Mouse (Mus musculus): ENCODE measurements around the gene Samd4b.
A peak's percentile ranks its signal among the peaks of the same experiment; 100 is the strongest.

Gene Samd4b

DNA sequence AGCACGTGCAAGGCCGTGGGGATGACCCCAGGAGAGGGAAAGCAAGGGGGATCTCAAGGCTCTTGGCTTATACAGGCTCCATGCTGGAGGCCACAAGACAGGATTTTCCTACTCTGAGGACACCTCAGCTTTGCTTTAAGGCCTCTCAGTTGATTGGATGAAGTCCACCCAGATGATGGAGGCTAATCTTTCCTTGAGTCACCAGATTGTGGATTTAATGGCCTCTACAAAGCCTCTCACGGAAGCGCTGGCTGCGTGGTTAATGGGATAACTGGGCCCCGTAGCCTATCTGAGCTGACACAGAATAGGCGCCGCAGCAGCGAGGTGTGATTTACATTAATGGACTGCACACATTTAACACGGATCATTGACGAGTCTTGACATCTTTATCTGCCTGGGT lies 102.5 kb downstream of the Samd4b start:
- DNase-seq (ENCODE audit: low spot score): no peak

GRCm38 (mm10) chr7:28492310-28492709 lies 105.6 kb downstream of the Samd4b start:
- DNase-seq (ENCODE audit: low spot score): no peak

GRCm38 (mm10) chr7:28490903-28491302 lies 107.0 kb downstream of the Samd4b start:
- no peak for DNase-seq (ENCODE audit: low spot score)

DNA sequence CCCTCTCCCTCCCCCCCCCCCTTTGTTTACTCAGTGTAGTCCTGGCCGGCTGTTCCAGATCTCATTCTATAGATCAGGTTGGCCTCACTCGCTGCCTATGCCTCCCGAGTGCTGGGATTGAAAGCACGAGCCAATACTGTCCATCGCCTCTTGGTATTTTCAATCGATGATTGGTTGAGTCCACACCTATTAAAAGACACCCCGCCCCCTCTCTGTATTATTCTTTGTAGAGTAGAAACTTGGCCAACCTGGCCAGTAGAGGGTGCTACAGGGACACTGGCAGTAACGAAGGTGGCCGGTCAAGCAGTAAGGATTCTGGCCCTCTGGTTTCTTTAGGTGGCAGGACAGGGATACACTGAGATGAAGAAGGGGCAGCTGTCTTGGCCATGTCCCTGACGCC lies 107.5 kb downstream of the Samd4b start:
- DNase-seq (ENCODE audit: low spot score): peak; percentile 37

DNA sequence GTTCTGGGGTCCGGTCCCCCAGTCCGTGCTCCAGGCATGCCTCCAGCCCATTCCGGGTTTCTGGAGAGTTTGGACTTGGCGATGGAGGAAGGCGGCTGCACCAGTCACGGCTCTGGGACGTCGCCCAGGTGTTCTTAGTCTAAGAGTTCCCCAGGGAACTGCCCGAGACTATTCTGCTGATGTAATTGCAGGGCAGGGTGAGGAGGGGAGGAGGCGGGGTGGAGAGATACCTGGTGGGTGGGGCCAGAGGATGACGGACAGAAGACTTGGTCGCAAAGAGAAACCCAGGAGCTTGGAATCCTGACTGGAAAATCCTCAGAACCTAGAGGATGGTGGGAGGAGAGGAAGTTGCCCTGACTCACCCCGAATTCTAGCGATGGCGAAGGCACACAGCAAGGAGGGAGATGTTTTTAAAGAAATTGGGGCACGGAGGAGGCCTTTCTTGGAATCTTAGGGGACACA lies 109.9 kb downstream of the Samd4b start:
- no peak for DNase-seq (ENCODE audit: low spot score)

DNA sequence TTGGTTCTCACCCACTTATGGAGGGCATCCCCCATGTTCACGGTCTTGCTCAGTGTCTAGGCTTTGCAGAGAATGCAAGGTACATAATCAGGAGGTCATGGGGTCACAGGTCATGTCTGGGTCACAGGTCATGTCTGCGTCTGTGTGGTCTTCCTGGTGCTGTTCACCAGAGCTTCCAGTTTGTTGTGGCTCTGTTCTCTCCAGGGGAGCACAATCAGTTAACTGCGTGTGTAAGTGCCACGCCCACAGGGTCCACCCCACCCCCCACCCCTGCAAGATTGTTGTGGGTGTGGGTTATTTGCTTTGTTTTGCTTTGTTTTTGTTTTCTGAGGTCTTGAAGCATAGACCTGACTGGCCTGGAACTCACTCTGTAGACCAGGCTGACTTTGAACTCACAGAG lies 113.8 kb downstream of the Samd4b start:
- DNase-seq (ENCODE audit: low spot score): no peak

- no peak for DNase-seq (ENCODE audit: low spot score)
Measured at GRCm38 (mm10) chr7:28482854-28483253, 115.1 kb downstream of the Samd4b start.

- no peak for DNase-seq (ENCODE audit: low spot score)
Measured at GRCm38 (mm10) chr7:28478854-28479253, 119.1 kb downstream of the Samd4b start.

DNA sequence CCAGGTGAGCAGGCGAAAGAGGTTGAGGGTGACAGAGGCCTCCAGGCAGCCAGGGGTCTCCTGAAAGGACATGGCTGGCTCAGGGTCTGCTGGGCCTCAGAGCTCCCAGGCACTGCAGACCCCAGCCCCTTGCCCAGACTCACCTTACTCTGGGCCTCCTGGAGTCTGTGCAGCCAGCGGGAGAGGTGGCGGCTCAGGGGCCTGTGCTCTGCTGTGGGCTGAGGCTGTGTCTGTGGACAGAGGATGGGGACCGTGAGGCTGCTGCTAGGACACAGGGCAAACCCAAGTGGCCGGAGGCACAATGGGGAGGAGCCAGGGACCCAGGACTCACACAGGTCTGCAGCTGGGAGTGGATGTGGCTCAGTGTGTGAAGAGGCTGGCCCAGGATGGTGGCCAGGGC lies 120.6 kb downstream of the Samd4b start:
- no peak for DNase-seq (ENCODE audit: low spot score)

GRCm38 (mm10) chr7:28476191-28476590 lies 121.8 kb downstream of the Samd4b start:
- no peak for DNase-seq (ENCODE audit: low spot score)

- peak; percentile 69 for DNase-seq (ENCODE audit: low spot score)
Measured at GRCm38 (mm10) chr7:28467213-28467751, 130.7 kb downstream of the Samd4b start.

DNA sequence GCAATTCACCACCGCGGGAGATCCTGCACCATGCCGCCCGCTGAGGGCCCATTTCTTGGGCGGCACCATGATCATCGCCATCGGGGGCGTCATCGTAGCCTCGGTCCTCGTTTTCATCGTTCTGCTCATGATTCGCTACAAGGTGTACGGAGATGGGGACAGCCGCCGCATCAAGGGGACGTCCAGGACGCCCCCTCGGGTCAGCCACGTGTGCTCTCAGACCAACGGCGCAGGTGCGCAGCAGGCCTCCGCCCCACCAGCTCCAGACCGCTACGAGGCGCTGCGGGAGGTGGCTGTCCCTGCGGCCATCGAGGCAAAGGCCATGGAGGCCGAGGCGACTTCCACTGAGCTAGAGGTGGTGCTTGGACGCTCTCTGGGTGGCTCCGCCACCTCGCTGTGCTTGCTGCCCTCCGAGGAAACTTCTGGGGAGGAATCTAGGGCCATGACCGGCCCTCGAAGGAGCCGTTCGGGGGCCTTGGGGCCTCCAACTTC lies 131.2 kb downstream of the Samd4b start:
- no peak for DNase-seq (ENCODE audit: low spot score)

GRCm38 (mm10) chr7:28464416-28465212 lies 133.3 kb downstream of the Samd4b start:
- DNase-seq (ENCODE audit: low spot score): peak; percentile 63

DNA sequence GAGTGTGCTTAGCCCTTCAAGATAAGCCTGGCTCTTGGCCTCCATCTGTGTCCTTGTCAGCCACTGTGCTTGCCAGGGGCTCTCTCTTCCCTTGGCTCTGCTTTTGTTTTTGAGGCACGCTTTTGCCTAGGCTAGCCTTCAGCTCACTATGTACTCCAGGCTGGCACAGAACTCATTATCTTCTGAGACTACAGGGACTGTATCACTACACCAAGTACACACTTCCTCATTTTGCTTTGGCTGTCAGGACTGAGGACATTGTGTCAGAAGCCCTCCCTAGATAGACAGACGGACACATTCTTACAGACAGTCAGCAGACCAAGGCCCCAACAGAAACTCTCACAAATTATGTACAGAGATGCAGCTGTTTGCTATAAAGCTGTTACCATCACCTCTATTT lies 135.2 kb downstream of the Samd4b start:
- no peak for DNase-seq (ENCODE audit: low spot score)

DNA sequence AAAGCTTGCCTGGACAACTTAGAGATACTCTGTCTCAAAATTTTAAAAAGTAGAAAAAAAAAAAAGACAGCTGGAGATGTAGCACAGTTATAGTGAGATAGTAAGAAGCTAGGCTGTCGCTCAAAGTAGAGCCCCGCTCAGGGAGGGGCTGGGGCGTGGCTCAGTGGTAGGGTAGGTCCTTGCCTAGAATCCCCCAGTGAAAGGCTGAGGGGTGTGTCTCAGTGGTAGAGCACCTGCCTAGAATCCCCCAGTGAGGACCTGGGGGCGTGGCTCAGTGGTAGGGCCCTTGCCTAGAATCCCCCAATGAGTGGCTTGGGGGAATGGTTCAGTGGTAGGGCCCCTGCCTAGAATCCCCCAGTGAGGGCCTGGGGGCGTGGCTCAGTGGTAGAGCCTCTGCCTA lies 137.6 kb downstream of the Samd4b start:
- no peak for DNase-seq (ENCODE audit: low spot score)

DNA sequence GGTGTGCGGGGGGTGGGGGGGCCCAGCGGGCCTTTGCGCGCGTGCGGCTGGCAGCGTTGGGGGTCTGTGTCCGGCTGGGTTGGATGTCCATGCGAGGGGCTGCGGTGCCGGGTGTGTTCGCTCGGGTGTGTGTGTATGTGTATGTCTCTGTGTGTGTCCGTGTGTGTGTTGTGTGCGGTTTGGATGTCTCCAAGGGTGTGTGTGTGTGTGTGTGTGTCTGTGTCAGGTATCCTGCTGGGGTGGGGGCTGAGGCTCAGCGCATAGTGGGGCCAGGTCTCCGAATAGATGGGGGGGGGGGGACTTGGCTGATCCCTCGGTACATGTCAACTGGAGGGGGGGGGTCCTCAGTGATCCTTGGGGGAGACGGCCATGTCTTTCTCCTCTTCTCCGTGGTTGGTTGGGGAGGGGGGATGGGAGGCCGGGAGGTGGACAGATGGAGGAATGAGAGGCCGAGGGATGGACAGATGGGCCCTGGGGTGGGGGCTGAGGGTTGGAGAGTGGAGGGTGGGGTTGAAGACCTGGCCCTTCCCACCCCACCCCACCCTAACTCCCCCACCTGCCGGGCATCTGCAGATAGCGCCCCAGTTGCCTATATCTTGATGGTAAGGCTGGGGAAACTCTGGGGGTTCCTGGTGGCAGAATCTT lies 145.5 kb downstream of the Samd4b start:
- no peak for DNase-seq (ENCODE audit: low spot score)

GRCm38 (mm10) chr7:28451531-28452360 lies 146.2 kb downstream of the Samd4b start, which contains the start of gene Lrfn1:
Gene Lrfn1 (plus strand): TSS chr7:28451980.
- DNase-seq (ENCODE audit: low spot score): peak; percentile 27

- DNase-seq (ENCODE audit: low spot score): no peak
Measured at GRCm38 (mm10) chr7:28447865-28448820, 149.8 kb downstream of the Samd4b start.

DNA sequence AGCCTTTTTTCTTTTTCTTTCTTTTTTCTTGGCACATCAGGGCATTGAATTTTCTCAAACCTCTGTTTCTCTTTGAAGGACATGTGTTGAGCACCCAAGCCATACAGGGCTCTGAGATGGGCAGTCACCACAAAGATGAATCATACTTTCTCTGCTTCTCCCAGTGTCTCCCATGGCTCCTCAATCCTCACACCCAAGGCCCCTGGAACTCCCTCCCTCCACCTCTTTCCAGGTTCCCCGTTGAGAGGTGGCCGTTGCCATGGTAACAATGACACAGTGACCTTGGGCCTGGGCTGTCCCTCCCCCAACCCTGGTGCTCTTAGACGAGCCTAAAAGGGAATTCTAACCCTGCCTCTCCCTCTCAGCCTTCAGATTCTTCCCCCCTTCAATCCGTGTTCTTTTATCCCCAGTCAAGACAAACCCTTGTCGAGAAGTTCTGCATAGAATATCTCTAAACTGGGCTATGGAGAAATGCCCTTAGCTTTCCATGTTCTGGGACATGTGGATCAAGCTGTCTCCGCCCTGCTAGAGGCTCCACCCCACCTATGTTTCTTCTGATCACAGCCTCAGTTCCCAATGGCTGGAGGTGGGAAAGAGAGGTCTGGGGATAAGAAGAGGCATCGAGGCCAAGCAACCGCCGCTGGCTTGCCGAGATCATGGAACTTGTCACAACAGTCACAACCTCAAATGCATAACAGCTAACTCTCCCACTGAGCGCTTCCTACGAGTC lies 150.7 kb downstream of the Samd4b start:
- DNase-seq (ENCODE audit: low spot score): peak; percentile 35

DNA sequence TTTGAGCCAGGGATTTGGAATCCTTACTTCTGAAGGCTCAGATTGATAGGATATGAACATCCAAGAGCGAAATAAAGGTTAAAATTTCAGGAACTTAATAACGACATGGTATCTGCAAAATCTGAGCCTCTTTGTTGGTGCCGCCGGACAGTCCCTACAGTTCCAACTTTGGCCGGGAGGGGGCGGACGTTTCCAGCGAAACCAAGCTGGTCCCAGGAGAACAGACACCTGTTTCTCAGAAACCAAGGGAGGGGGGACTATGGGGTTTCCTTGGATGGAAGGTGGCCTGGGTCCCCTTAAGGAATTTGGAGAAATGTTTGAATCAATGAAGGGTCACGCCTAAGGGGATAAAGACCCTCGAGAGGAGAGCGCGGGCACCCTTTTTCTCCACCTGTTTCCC lies 151.5 kb downstream of the Samd4b start:
- peak; percentile 76 for DNase-seq (ENCODE audit: low spot score)

Data from ovary, postnatal 36 days (tissue).